Mouse (Mus musculus) heart, adult 18-20 months (tissue): Measurements from ENCODE around the gene Arpc5l. TPM values are rescaled to one million over a fixed set of nuclear protein-coding genes. Genes with fewer than 3 reads are reported as not detected.

Experiments
- DNase-seq, 2 experiments: peaks; one replicate each; pipeline ENCODE4 v3.0.0; 2021 to 2022; ENCODE audit warnings: mixed read lengths in 1 of 2
- long read RNA-seq, 2 experiments: library from polyadenylated mRNA; stranded (forward); transcript quantifications; one replicate each; pipeline ENCODE4 v2.0.0; 2021
- total RNA-seq, 2 experiments: library from RNA; stranded (reverse); gene quantifications; 2 replicates each; pipeline ENCODE4 v1.2.3; 2021

The Arpc5l gene
- 100 to 1,000 TPM in 1 of 2 experiments, 10 to 100 TPM in 1; 96.6 to 115 TPM for total RNA-seq
- long read RNA-seq, experiment 1, partial matches to known transcripts: 22 of 44 reads
- long read RNA-seq, experiment 1, other reads (novel, unspliced or antisense): 18 of 44 reads
- long read RNA-seq, experiment 2, partial matches to known transcripts: 0 of 13 reads
- long read RNA-seq, experiment 2, other reads (novel, unspliced or antisense): 10 of 13 reads

GRCm38 (mm10) chr2:39004880-39005435 is at the start of gene Arpc5l:
Gene Arpc5l (plus strand): TSS chr2:39005348.
- peak; percentile 93 to 95 for DNase-seq

GRCm38 (mm10) chr2:38956062-38956461 is 49.1 kb upstream of the Arpc5l start:
- DNase-seq: no peak

- DNase-seq: no peak
Measured at GRCm38 (mm10) chr2:38957671-38958223, 47.4 kb upstream of the Arpc5l start.

GRCm38 (mm10) chr2:38964198-38964597 is 41.0 kb upstream of the Arpc5l start:
- DNase-seq: no peak

GRCm38 (mm10) chr2:38969650-38970049 is 35.5 kb upstream of the Arpc5l start:
- no peak for DNase-seq

DNA sequence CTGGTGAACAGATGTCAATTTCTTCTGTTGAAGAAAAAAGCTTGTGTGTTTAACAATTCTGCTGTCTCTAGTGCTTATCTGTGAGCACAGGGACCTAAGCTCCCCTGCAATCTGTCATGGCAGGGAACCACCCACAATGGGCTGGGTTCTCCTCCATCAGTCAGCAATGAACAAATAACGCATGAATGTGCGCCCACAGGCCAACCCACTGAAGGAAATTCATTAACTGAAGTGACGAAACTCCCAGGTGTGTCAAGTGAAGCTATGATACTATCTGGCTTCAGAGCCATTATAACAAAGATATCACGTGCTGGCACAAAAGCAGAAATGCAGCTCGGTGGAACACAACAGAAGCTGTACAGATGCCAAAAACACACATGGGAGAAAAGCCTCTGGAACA is 35.1 kb upstream of the Arpc5l start:
- DNase-seq: no peak

- no peak for DNase-seq
Measured at GRCm38 (mm10) chr2:38973223-38973622, 31.9 kb upstream of the Arpc5l start.

GRCm38 (mm10) chr2:38973701-38974100 is 31.4 kb upstream of the Arpc5l start:
- no peak for DNase-seq

DNA sequence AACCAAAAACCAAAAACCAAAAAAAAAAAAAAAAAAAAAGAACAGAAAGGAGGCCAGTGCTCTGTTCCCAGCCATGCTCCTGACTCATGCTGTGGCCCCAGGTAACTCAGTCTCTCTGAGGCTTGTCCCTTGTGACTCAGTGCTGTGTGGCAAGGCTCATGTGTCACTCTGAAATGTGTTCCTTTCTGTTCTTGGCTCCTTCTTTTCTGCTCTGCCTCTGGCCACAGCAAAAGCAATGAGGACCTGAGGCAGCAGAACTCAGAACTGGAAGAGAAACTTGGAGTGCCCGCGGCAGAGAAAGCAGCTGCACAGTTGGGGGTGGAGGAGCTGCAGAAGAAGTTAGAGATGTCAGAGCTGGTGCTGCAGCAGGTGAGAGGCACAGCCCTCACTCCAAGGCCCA is 31.0 kb upstream of the Arpc5l start:
- no peak for DNase-seq

DNA sequence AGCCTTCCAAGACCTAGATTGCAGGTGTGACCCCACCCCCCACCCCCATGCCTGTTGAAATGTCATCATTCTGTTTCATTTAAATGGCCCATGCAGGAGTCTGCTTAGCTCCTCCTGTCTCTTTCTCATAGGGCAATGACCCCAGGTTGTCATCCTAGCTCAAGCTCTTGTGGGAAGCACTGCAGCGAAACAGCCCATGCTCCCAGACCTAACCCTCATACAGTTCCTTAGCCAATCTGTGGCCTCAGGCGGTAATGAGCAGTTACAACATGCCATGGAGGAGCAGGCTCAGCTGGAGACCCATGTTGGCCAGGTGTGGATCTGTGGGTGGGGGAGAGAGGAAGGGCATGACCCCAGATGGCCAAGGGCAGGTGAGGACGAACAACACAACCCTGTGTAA is 30.0 kb upstream of the Arpc5l start:
- DNase-seq: no peak

GRCm38 (mm10) chr2:38975941-38976805 is 29.0 kb upstream of the Arpc5l start:
- DNase-seq: no peak

- no peak for DNase-seq
Measured at GRCm38 (mm10) chr2:38977837-38978236, 27.3 kb upstream of the Arpc5l start.

DNA sequence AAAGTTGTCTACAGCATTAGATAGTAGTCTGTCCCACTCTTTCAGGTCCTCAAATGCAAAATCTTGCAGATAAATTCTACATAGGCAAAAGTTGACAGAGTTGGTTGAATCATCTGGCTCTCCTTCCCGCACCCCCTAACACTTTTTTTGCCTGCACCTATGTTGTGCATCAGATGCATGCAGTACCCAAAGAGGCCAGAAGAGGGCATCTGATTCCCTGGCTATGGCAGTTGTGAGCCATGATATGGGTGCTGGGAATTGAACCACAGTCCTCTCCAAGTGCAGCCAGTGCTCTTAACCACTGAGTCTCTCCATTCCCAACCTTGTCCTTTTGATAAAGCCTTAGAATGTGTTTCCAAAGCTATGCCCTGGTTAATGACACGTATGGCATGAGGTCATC is 21.7 kb upstream of the Arpc5l start:
- no peak for DNase-seq

DNA sequence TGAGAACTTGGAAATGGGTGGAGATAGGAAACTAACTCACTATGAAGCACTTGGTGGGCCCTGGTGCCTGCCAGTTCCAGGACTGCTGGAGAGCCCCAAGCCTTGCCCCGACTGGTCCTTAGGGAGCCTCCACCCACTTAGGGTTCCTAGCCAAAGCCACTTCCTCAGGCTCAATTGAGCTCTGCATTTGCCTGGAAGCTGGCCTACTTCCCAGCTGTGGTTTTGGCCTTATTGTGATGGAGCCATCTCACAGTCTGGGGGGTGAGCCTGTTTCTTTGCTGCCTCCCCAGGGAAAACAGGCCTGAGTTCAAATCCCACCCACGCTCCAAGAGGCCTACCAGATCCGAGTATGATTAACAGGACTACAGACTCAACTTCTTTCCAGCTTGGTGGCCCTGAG is 18.6 kb upstream of the Arpc5l start:
- peak; percentile 82 to 89 for DNase-seq

DNA sequence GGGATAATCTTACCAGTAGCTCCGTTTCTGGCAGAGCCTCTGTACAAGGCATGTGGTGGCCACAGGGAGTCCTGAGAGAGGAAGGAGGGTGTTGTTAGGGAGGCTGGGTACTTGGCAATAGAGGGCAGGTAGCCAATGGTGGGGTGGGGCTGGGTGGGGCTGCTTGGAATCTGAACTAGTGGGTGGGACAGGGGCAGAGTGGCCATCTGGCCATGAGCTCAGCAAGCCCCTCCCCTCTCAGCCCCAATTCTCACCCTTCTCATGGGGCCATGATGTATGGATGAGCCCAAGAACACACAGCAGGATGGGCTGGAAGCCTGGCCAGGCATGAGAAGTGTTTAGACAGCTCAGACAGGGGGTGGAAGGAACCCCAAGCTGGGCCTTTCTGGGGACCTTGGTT is 17.8 kb upstream of the Arpc5l start:
- no peak for DNase-seq

DNA sequence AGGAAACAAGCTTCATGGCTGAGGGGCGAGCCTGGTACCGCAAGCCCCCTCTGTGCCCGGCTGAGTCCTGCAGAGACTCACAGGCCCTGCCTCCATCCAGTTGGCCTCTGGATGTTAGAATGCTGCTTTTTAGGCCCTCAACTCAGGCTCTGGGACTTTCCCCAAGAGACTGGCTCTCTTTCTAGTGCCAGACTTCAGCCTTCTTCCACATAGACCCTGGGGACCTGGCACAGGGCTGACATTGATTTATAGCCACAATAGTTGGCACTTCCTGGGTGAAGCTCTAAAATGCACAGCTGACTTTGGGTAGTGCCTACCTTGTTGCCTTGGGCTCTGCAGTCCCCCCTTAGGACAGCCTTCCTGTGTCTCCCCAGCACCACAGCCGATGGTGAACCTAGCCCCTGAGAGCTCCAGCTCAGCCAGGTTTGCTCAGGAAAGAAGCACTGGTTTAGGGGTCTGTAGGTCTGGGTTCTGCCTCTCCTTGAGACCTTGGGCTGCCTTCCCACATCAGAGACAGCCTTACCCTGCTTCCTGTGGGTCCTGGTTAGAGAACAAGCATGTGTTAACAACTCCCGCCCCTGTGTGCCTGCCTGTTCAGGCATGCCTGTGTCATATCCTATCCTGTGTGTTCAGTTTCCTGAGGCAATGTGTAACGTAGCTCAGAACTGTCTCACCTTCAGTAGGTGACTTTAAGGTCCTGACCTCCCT is 17.2 kb upstream of the Arpc5l start:
- DNase-seq: no peak

DNA sequence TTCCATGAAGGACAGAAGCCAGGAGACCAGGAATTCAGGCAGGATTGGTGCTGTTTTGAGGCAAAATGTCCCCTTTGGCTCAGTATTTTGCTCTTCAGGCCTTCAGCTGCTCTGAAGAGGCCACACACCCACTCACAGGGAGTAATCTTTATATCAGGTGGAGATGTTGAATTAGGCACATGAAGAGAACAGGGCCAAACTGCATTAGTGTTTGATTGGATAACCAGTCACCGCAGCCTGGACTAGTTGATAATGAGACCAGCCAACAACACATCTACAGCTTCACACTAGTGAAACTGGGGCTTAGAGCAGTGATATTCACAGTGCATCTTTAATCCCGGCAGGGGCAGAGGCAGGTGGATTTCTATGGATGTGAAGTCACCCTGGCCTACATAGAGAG is 16.2 kb upstream of the Arpc5l start:
- DNase-seq: no peak

DNA sequence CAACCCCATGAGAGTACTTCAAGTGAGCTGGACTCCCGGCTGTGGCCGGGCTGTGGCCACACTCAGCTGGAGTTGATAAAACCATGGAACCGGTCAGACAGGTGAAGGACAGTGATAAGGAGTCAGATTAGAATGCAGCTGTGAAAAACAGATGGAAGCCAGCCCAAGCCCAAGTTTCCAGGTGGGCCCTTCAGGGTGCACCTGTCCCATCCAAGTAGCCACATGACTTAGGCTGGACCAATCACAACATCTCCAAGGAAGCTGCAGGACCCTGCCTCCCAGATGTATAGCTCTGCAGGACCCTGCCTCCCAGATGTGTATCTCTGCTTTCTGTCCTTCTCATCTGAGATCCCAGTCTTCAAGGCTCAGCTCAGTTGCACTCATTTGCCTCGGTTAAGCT is 13.1 kb upstream of the Arpc5l start:
- DNase-seq: no peak

GRCm38 (mm10) chr2:38992452-38992851 is 12.7 kb upstream of the Arpc5l start:
- no peak for DNase-seq

DNA sequence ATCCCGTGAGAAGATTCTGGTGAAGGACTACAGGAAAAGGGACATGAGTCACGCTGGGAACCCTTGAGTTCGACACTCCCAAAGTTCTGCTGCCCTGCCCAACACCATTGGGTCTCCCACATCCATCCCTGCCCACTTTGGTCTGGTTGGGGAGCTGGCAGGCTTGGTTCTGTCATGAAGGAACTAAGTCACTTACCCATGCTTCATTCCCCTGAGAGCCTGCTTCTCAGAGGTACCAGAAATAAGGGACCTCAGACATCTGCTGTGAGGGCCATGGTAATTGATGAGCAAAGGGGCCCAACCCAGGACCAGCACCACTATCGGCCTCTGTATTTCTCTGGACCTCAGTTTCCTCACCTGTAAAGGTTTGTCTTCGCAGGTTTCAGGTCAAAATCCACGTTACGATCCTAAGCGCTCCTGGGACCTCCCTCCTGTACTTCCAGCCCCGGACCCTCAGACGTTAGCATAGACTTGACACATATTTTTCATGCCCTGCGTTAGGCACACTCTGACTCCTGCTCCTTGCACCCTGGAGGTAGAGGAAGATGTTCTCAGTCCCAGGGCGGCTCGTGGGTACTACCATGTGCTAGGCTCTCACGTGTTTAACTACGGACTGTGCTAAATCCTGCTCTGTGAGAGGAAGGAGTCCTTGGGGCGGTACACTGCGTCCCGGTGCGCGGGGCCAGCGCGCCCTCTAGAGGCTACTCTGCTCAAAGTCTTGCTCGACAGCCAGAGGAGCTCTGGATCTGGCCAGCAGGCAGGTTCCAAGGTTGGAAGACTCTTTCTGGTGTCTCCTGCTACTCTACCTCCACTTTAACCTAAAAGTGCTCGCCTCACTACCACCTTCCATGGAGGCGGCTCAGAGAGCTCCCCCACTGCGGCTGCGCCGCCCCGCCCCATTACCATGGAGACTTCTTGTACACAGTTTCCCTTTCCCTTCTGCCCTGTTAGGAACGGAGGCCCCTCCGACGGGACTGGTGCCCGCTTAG is 7.5 kb upstream of the Arpc5l start, which contains the start of gene Wdr38:
Gene Wdr38 (plus strand): TSS at position 91 of the 989 bp plus-strand sequence.
- DNase-seq: peak; percentile 91 to 94

- no peak for DNase-seq
Measured at GRCm38 (mm10) chr2:38999381-38999780, 5.8 kb upstream of the Arpc5l start.
